Mouse (Mus musculus): ENCODE data around the gene Slc25a34.

DNA sequence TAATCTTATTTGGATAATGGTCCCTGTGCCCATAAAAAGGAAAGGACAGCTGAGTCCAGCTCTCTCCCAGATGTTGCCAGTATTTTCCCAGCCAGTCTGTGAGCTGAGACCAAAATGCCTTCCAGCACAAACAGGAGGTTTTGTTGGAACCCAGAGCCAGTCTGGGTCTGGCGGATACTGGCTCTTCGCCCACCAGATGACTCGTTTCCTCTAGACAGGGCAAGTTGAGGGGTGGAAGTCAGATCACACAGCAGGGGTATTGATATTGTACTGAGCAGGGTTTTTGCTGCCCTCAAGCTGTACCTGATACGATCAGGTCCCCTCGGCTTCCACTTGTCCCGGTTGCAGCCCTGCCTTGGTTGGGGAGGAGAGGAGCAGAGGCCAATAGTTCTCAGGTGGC is 14.1 kb downstream of the Slc25a34 start:
- TF ChIP-seq CTCF (IDR thresholded peaks at IDR 0.05; ENCODE audit: borderline replicate concordance, extremely low read depth, insufficient read depth, insufficient read length): no peak
- no peak for TF ChIP-seq POLR2A (IDR thresholded peaks at IDR 0.05; ENCODE audit: borderline replicate concordance, extremely low read depth, insufficient read depth, insufficient read length, poor library complexity, severe bottlenecking)
